Mouse (Mus musculus) forebrain, embryonic 15.5 days (tissue): Measurements from ENCODE around the gene Actl6b. TPM values are rescaled to one million over a fixed set of nuclear protein-coding genes. Genes with fewer than 3 reads are reported as not detected.

Source experiments
- ATAC-seq: fragments of 200-750 bp; cut with Nextera tagmentation; replicated peaks from 2 replicates; pipeline ENCODE4 v1.8.0; 2017; ENCODE audit warnings: mild to moderate bottlenecking, moderate TSS enrichment, moderate library complexity
- H3K27ac ChIP-seq: fragments of 300-500 bp; sonication (generic); replicated peaks from 2 replicates; pipeline ENCODE4 v1.5.1; 2015; ENCODE audit warnings: mild to moderate bottlenecking, inconsistent platforms
- H3K27me3 ChIP-seq: fragments of 300-500 bp; sonication (generic); 2 replicates; pipeline ENCODE4 v1.6.1; 2015; ENCODE audit warnings: inconsistent platforms
- H3K36me3 ChIP-seq: fragments of 300-500 bp; sonication (generic); 2 replicates; pipeline ENCODE4 v1.6.1; 2015; ENCODE audit warnings: mild to moderate bottlenecking, inconsistent platforms
- H3K4me1 ChIP-seq: fragments of 300-500 bp; sonication (generic); 2 replicates; pipeline ENCODE4 v1.6.1; 2015; ENCODE audit warnings: inconsistent platforms
- H3K4me2 ChIP-seq: fragments of 300-500 bp; sonication (generic); replicated peaks from 2 replicates; pipeline ENCODE4 v1.6.1; 2015; ENCODE audit warnings: mild to moderate bottlenecking, inconsistent platforms
- H3K4me3 ChIP-seq: fragments of 300-500 bp; sonication (generic); 2 replicates; pipeline ENCODE4 v1.5.1; 2015; ENCODE audit warnings: mild to moderate bottlenecking, inconsistent platforms
- H3K9ac ChIP-seq: fragments of 300-500 bp; sonication (generic); replicated peaks from 2 replicates; pipeline ENCODE4 v1.6.1; 2015; ENCODE audit warnings: mild to moderate bottlenecking, inconsistent platforms
- H3K9me3 ChIP-seq: fragments of 300-500 bp; sonication (generic); 2 replicates; pipeline ENCODE4 v1.6.1; 2016; ENCODE audit warnings: inconsistent platforms
- WGBS: fragments of 180-500 bp; shearing (Covaris S2); methylation state at CpG from one replicate; pipeline ENCODE4 v1.1.7; 2015; ENCODE audit warnings: mixed read lengths; 5-methylcytosine and 5-hydroxymethylcytosine counted together
- polyA plus RNA-seq: library from polyadenylated mRNA; unstranded; fragments of >200 nt; fragmentation: Nextera tagmentation; extraction: Ambion mirVana; gene quantifications from 2 replicates; pipeline ENCODE4 v1.2.1, GENCODE M21; 2015

The Actl6b gene
- polyA plus RNA-seq, 1 experiment from 2014 or later, result 259 TPM

DNA sequence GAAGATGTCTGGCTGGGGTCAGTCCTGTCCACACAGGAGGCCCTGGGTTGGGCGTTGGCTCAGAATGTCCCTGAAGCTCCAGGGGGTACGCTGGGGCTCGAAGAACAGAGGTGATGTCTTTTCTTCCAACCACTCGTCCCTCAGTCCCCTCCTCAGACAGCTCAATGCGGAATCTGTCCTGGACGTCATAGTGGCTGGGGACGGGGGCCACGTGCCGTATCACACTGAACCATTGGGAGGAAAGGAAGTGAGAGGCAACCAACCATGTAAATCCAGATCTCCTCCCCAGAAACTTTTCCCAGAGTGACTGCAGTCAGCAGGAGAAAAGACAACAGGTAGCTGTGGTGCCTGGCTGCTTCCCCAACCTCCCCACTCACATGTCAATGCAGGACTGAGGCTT is 46.3 kb downstream of the Actl6b start:
- peaks cover 30% of the 10 kb centered on the region for H3K4me1 ChIP-seq
- H3K27me3 ChIP-seq, result no peaks in the 10 kb centered on the region
- no peak for ATAC-seq
- H3K9ac ChIP-seq, result peak overlapping the region; percentile 89
- H3K4me3 ChIP-seq, result peak overlapping the region; percentile 51
- no peak overlapping the region for H3K27ac ChIP-seq
- WGBS, result 68% methylated on average over 9 of the region's 9 CpGs
- no peaks in the 10 kb centered on the region for H3K9me3 ChIP-seq
- H3K36me3 ChIP-seq, result no peaks in the 10 kb centered on the region
- peak overlapping the region; percentile 99 for H3K4me2 ChIP-seq

DNA sequence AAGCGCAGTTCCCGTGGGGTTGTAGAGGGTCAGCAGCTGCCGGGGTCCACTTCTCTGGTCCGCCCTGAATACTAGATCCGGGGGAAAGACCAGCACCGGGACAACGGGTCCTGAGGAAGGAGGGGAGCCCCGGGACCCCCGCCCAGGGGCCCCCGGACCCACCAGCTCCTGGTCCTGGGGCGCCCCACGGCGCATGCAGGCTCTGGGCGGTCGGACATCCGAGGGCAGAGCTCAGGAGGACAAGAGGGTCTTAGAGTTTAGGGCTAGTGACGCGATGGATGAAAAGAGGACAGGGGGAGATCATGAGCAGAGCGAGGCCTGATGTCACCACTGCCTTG is 46.9 kb downstream of the Actl6b start:
- peak overlapping the region; percentile 89 for H3K9ac ChIP-seq
- 1% methylated on average over 19 of the region's 19 CpGs for WGBS
- 0 out of 2 replicates have a peak, but pooled peaks have one; percentile 30 for ATAC-seq
- peak overlapping the region; percentile 99 for H3K4me2 ChIP-seq
- peak overlapping the region; percentile 70 for H3K27ac ChIP-seq
- H3K4me3 ChIP-seq, result peak overlapping the region; percentile 51
- H3K4me1 ChIP-seq, result peaks cover 30% of the 10 kb centered on the region
- no peaks in the 10 kb centered on the region for H3K27me3 ChIP-seq
- no peaks in the 10 kb centered on the region for H3K36me3 ChIP-seq
- no peaks in the 10 kb centered on the region for H3K9me3 ChIP-seq

DNA sequence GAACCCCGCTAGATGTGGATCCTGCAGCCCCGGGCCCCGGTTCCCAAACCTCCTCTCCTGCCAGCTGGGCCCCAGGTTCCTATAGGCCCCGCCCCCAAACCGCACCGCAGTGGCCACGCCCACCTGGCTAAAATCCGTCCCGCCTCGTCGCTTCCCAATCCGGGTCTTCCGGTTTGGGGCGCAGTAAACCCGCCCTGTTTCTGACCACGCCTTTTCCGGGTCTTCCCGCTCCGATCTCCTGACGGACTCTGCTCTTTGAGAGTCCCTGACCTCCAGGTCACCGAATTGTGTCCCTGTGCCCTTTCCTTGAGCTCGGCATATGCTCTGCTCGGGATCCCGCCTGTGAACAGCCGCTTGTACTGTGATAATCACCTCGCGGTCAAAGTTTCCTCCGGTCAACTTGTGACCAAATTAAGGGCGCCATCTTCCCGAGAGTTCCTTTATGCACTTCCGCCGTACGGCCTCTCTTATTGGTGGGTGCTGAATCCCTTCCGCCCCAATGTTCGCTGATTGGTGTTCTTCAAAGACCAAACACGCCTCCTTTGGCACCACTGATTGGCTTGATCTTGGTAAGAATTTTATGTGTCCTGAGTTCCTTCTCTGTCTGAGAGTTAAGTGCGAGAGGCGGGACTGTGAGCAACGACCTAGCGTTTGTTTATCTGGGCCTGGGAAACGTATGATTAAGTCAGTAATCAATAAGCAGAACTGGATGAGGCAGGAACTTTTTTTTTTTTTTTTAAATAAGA is 47.5 kb downstream of the Actl6b start, which contains the start of gene Mospd3:
TSS of gene Mospd3 (minus strand) at position 440 of the 746 bp plus-strand sequence.
- peaks cover 30% of the 10 kb centered on the region for H3K4me1 ChIP-seq
- no peaks in the 10 kb centered on the region for H3K27me3 ChIP-seq
- peak; percentile 96 for ATAC-seq
- peak within 1 kb of the TSS; percentile 51 for H3K4me3 ChIP-seq
- peak within 1 kb of the TSS; percentile 89 for H3K9ac ChIP-seq
- H3K9me3 ChIP-seq, result no peaks in the 10 kb centered on the region
- under 1% methylated on average over 41 of the region's 41 CpGs for WGBS
- no peaks in the 10 kb centered on the region for H3K36me3 ChIP-seq
- peak within 1 kb of the TSS; percentile 99 for H3K4me2 ChIP-seq
- H3K27ac ChIP-seq, result peak within 1 kb of the TSS; percentile 70

DNA sequence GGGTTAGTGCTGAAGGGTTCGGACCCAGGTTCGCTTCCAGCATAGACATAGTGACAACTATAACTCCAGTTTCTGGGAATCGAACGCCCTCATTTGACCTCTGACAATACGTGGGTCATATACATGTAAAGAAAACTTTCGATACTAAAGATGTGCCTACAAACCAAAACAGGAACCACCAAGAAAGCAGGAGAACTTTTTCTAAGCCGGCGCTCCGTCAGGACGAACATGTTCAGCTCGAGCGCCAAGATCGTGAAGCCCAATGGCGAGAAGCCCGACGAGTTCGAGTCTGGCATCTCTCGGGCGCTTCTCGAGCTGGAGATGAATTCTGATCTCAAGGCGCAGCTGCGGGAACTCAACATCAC is 48.0 kb downstream of the Actl6b start:
- Histone ChIP-seq H3K27me3 (no peaks in the 10 kb centered on the region), H3K4me2 (peak overlapping the region; percentile 99), H3K4me3 (peak overlapping the region; percentile 51), H3K27ac (peak overlapping the region; percentile 70), H3K4me1 (peaks cover 30% of the 10 kb centered on the region), H3K9ac (peak overlapping the region; percentile 49), H3K36me3 (no peaks in the 10 kb centered on the region), H3K9me3 (no peaks in the 10 kb centered on the region)
- under 1% methylated on average over 22 of the region's 22 CpGs for WGBS
- ATAC-seq, result no peak

DNA sequence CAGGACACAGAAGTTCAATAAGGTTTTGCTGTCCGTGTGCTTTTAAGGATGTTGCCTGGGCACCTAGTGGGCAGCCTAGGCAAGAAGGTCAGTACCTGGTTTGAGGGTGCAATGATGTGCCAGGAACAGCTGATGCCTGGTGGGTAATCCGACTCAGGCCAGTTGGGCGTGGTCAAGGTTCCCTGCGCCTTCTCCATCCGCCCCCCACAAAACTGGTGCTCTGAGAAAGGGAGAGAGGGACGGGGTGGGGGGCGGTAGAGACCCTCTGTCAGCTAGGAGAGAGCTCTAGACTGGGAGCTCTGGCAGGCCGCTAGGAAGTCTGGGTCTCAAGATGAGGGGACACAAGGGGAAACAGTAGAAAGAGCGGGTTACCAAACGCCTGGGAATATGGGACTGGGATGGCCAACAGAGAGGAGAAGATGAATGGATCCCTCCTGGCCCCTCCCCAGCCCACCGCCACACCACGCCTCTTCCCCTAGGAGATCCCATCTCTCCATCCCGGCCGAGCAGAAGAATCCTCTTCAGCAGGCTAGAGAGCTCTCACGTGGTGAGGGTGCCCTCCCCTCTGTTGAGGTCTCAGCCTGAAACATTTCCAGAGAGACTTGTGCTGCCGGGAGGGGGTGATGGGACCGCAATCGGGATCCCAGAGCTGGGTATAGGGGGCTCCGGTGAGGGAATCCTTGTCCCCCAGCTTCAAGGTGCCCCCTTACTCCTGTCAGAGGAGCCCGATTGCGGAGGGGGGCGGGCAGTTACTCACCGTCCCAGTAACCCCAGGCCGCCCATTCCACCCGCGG is 54.7 kb downstream of the Actl6b start:
- no peak for ATAC-seq
- H3K9me3 ChIP-seq, result no peaks in the 10 kb centered on the region
- peaks cover 10% of the 10 kb centered on the region; the same call in 1 of the 2 replicates for H3K27me3 ChIP-seq
- 15% methylated on average over 26 of the region's 26 CpGs for WGBS
- H3K4me2 ChIP-seq, result peak overlapping the region; percentile 20
- 0 out of 2 replicates have a peak overlapping the region, but pooled peaks have one; percentile 8 for H3K9ac ChIP-seq
- no peaks in the 10 kb centered on the region for H3K36me3 ChIP-seq
- no peak overlapping the region for H3K27ac ChIP-seq
- H3K4me3 ChIP-seq, result peak overlapping the region; percentile 10; the same call in 1 of the 2 replicates
- H3K4me1 ChIP-seq, result no peaks in the 10 kb centered on the region; the same call in 1 of the 2 replicates

DNA sequence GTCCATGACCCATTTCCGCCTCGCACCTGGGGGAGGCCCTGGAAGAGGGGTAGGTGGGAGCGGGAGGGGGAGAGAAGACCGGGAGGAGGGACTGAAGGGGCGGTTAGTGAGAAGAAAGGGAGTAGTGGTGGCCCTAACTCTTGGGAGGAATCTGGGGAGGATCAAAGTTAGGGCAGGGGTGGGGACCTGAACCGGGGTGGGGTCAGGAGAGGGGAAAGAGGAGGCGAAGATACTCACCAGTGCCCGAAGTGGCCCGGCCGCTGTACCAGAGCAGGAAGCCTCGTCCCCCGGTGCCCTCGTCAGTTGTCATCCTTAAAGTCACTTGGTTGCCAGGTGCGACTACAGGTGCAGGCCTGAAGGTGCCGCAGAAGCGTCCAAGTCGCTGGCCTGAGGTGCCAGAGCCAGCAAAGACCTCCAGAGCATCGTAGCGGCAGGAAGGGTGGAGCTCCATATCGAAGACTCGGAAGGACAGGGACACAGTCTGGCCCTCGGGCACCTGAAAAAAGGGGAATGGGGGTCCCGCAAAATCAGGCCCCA is 55.4 kb downstream of the Actl6b start:
- Histone ChIP-seq H3K9ac (no peak overlapping the region), H3K27ac (no peak overlapping the region), H3K4me3 (peak overlapping the region; percentile 10; the same call in 1 of the 2 replicates), H3K36me3 (no peaks in the 10 kb centered on the region), H3K4me1 (no peaks in the 10 kb centered on the region), H3K9me3 (no peaks in the 10 kb centered on the region), H3K4me2 (peak overlapping the region; percentile 20), H3K27me3 (peaks cover 10% of the 10 kb centered on the region; the same call in 1 of the 2 replicates)
- no peak for ATAC-seq
- 14% methylated on average over 23 of the region's 23 CpGs for WGBS

DNA sequence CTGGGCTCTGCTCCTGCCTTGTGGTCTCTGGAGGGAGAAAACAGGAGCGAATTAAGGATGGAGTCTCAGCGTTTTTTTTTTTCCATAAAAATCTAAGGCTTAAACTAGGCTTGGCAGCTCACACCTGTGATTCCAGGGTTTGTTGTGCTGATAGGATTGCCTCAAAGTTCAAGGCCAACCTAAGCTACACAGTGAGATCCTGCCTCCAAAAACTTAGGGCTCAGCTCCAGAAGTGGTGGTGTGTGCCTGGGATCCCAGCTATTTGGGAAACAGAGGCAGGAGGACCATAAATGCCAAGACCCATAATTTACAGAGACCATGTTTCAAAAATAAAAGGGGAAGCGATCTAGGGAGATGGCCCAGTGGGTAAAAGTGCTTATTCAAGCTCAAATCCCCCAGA is 56.0 kb downstream of the Actl6b start:
- Histone ChIP-seq H3K4me1 (no peaks in the 10 kb centered on the region), H3K27me3 (peaks cover 10% of the 10 kb centered on the region; the same call in 1 of the 2 replicates), H3K9me3 (no peaks in the 10 kb centered on the region), H3K4me2 (no peak overlapping the region), H3K27ac (no peak overlapping the region), H3K4me3 (no peak overlapping the region), H3K36me3 (no peaks in the 10 kb centered on the region), H3K9ac (no peak overlapping the region)
- 62% methylated on average over 3 of the region's 3 CpGs for WGBS
- ATAC-seq, result no peak

DNA sequence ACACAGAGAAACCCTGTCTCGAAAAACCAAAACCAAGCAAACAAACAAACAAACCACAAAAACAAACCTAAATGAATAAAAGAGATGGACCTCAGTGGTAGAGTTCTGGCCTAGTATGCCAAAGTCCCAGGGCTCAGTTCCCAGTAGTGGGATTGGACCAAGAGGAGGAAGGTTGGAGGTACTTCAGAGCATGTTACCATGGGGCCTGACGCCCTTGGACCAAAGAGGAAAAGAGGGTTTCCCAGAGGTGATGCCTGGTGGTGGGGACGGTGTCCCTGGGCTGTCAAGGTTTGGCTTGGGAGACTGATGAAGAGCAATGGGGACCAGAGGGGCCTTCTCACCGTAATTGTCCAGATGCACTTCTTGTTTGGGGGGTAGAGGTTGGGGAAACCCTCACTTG is 56.7 kb downstream of the Actl6b start:
- Histone ChIP-seq H3K9ac (no peak overlapping the region), H3K4me1 (no peaks in the 10 kb centered on the region), H3K9me3 (no peaks in the 10 kb centered on the region), H3K27me3 (peaks cover 10% of the 10 kb centered on the region; the same call in 1 of the 2 replicates), H3K4me3 (no peak overlapping the region), H3K27ac (no peak overlapping the region), H3K4me2 (no peak overlapping the region), H3K36me3 (no peaks in the 10 kb centered on the region)
- 85% methylated on average over 4 of the region's 4 CpGs for WGBS
- ATAC-seq, result no peak

DNA sequence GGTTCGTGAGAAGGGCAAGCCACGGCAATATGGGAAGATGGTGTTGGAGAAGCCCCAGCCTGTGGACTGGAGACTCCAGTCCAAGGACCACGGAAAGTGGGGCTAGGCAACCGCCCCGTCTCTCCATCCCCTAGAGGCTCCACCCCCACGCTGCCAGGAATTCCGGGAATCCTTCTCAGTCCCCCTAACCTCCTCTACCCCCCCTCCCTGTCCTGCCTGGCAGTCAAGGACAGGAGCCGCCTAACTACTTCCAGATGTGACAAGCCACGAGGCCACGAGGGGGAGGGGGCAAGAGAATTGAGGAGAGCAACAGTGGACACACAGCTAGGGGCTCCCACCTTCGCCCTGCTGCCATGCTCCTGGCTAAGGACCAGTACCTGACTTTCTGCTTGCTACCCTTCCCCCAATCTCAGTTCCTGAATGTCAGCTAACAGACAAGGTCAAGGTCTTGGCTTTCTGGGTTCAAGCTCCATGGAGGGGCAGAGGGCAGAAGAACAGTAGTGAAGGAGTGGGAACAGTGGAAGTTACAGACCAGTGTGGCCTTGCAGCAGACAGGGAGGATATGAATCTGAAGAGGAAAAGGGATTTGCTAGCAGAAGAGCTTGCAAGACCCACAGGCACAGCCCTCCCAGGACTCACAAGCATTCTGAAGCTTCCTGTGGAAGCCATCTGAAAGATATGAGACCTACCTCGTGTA is 57.4 kb downstream of the Actl6b start:
- no peak for ATAC-seq
- no peak overlapping the region for H3K4me2 ChIP-seq
- no peak overlapping the region for H3K9ac ChIP-seq
- H3K36me3 ChIP-seq, result no peaks in the 10 kb centered on the region
- 24% methylated on average over 11 of the region's 12 CpGs for WGBS
- H3K4me1 ChIP-seq, result no peaks in the 10 kb centered on the region
- H3K4me3 ChIP-seq, result no peak overlapping the region
- no peak overlapping the region for H3K27ac ChIP-seq
- peaks cover 10% of the 10 kb centered on the region; the same call in 1 of the 2 replicates for H3K27me3 ChIP-seq
- no peaks in the 10 kb centered on the region for H3K9me3 ChIP-seq

DNA sequence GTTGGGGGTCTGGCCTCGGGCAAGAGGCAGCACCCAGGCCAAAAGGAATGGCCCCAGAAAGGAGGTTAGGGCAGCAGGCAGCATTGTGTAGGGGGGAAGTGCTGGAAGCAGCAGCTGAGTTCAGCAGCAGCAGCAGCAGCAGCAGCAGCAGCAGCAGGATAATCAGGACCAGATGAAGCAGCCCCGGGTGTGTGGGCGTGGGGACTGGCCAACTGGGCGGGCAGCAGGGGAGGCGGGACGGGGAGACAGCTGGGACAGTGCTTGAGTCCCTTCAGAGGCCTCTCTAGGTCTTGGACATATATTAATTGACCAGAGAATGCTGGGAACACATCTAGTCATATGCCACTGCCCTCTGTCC is 57.9 kb downstream of the Actl6b start:
- H3K4me2 ChIP-seq, result no peak overlapping the region
- no peak overlapping the region for H3K27ac ChIP-seq
- no peaks in the 10 kb centered on the region for H3K4me1 ChIP-seq
- no peak overlapping the region for H3K9ac ChIP-seq
- WGBS, result 31% methylated on average over 6 of the region's 6 CpGs
- ATAC-seq, result no peak
- H3K9me3 ChIP-seq, result no peaks in the 10 kb centered on the region
- no peaks in the 10 kb centered on the region for H3K36me3 ChIP-seq
- no peak overlapping the region for H3K4me3 ChIP-seq
- H3K27me3 ChIP-seq, result peaks cover 10% of the 10 kb centered on the region; the same call in 1 of the 2 replicates

DNA sequence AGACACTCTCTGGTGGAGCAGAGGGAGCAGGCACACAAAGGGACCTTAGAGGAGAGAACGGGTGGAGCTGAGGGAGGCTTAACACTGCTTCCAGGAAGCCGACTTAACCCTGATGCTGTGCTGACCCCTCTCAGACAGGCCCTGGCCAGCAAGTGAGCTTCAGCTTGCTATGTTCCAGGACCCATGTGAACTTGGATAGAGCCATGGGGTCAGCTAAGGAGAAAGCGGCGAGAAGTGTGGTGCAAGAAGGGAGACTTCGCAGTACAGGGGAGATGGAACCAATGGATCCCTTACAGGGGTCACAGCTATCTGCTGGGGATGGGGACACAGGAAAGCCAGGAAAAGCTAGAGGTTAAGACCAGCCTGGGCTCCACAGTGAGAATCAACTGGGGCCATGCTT is 59.8 kb downstream of the Actl6b start:
- ATAC-seq, result no peak
- Histone ChIP-seq H3K27ac (no peak overlapping the region), H3K9me3 (no peaks in the 10 kb centered on the region), H3K4me2 (no peak overlapping the region), H3K36me3 (no peaks in the 10 kb centered on the region), H3K4me3 (no peak overlapping the region), H3K4me1 (no peaks in the 10 kb centered on the region), H3K9ac (no peak overlapping the region), H3K27me3 (peaks cover 6% of the 10 kb centered on the region; the same call in 1 of the 2 replicates)
- 71% methylated on average over 5 of the region's 5 CpGs for WGBS
